ENCODE assay signal across 1 mouse cellular context in the genomic region with DNA sequence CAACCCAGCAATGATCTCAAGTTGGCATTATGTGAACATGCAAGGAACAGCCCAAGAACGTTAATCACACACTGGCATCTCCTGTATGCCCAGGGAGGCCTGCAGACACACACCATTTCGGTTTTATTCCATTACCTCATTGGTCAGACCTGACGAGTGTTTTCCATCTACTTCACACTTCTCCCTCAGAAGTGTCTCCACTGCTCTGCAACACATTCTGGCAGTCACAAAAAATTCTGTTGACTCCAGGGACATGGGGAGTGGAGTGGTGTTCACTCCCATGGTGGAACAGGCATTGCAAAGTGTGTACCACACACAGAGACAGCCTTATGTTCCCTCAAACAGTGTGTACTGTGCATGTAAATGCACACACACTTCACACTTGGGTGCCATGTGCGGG.
A peak's percentile ranks its signal among the peaks of the same experiment; 100 is the strongest.
TF ChIP-seq lines count a peak whose summit lies in the region.

No protein-coding gene starts in this region.

TF ChIP-seq in CH12.LX, 34 proteins besides CTCF, POLR2A, EP300 and RAD21 (continued from another document):
- TF ChIP-seq JUN (IDR thresholded peaks at IDR 0.05; ENCODE audit: insufficient read depth, low read depth, low read length) = peak; percentile 54; the same call in 1 of the 2 replicates
- TF ChIP-seq SIN3A (IDR thresholded peaks at IDR 0.05; ENCODE audit: low read length) = no peak
- TF ChIP-seq MAX (IDR thresholded peaks at IDR 0.05; ENCODE audit: low read length) = no peak
- TF ChIP-seq KAT2A (IDR thresholded peaks at IDR 0.05; ENCODE audit: insufficient replicate concordance, low read length) = no peak
- no peak for TF ChIP-seq BHLHE40 (IDR thresholded peaks at IDR 0.05; ENCODE audit: low read depth, low read length)
- TF ChIP-seq ELF1 (IDR thresholded peaks at IDR 0.05; ENCODE audit: low read depth, low read length) = no peak
- TF ChIP-seq CHD2 (IDR thresholded peaks at IDR 0.05; ENCODE audit: low read length) = no peak
- no peak for TF ChIP-seq USF2 (conservative IDR thresholded peaks at IDR 0.05; ENCODE audit: low read depth, low read length)
